ENCODE assay signal across 8 mouse cellular contexts in the genomic region with DNA sequence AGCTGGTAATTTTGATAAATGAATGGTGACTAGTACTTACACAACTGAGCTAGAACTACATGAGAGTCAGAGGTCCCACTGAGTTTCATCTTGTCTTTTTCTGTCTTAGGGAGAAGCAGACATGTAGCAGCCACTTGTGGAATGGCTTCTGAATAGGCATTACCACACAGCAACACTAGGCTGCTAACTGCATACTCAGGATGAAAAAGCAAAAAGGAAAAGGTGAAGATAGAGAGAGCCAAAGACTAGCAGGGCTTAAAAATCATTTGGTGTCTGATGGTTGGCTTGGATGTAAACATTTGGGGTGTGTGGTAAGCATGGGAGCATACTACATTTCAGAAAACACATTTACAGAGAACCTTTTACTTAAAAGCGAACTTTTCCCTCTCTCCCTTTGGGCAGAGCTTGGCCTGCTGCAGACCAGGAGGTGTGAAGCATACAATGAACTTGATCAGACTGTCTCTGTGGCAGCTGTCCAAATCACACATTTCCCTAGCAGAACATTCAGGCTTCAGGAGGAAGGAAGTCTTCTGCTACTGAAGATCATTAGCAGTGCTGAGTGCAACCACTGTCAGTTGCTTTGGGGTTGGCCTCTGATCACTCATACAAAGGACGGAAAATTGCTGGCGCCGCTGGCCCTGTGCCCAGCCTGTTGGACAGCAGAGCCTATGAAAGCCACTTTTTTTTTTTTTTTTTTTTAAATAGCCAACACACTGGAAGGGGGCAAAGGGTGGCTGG.
DNase-seq lines count a peak whose midpoint lies in the region; ATAC-seq and TF ChIP-seq lines count a peak whose summit lies in the region.

No protein-coding gene starts in this region.

- DNase-seq in MN1 (ENCODE audit: low spot score) = peak; percentile 72
- peak; percentile 87 to 91 for DNase-seq in adrenal gland, postnatal 36 days
- peak; percentile 93 for DNase-seq in kidney, postnatal 14 days
- peak; percentile 18 for DNase-seq in lung, adult 2 months
- peak; percentile 26 to 29 for DNase-seq in right cerebral cortex, postnatal 36 days (ENCODE audit: low spot score in 2 of 2)
- DNase-seq in T-cell, adult 2 months (ENCODE audit: low spot score) = no peak

- H3K9ac ChIP-seq in forebrain, embryonic 16.5 days (replicated peaks; ENCODE audit: low read depth, low read length) = no peak overlapping the region
- no peak overlapping the region for H3K9ac ChIP-seq in heart, embryonic 16.5 days (ENCODE audit: low read length)

- no peaks in the 10 kb centered on the region for H3K9me3 ChIP-seq in forebrain, embryonic 16.5 days (ENCODE audit: control insufficient read depth, low read length)
- no peaks in the 10 kb centered on the region for H3K9me3 ChIP-seq in heart, embryonic 16.5 days (replicated peaks; ENCODE audit: control insufficient read depth, low read length)

- ATAC-seq in forebrain, embryonic 16.5 days = peak; percentile 60
- peak; percentile 93 for ATAC-seq in heart, embryonic 16.5 days (replicated peaks; ENCODE audit: extremely low read depth, insufficient read depth, low FRiP score)

- peaks cover 16% of the 10 kb centered on the region for H3K4me1 ChIP-seq in forebrain, embryonic 16.5 days (replicated peaks; ENCODE audit: control insufficient read depth, insufficient read depth, low read length)
- H3K4me1 ChIP-seq in heart, embryonic 16.5 days (ENCODE audit: control insufficient read depth, insufficient read depth, low read length) = peaks cover 16% of the 10 kb centered on the region
- no peaks in the 10 kb centered on the region; the same call in 1 of the 2 replicates for H3K4me1 ChIP-seq in lung, adult 2 months (ENCODE audit: control insufficient read depth, insufficient read depth, low read length)

- WGBS in forebrain, embryonic 16.5 days = 17% methylated on average over 4 of the region's 4 CpGs
- WGBS in heart, embryonic 16.5 days = 29% methylated on average over 4 of the region's 4 CpGs
- WGBS in lung, adult 2 months = 28% methylated on average over 4 of the region's 4 CpGs

- H3K27ac ChIP-seq in forebrain, embryonic 16.5 days (ENCODE audit: low read length) = no peak overlapping the region
- H3K27ac ChIP-seq in heart, embryonic 16.5 days (ENCODE audit: low read length) = peak overlapping the region; percentile 25

- no peak for TF ChIP-seq POLR2A in lung, adult 2 months (IDR thresholded peaks at IDR 0.05; ENCODE audit: borderline replicate concordance, extremely low read depth, low read depth, low read length)

- TF ChIP-seq CTCF in lung, adult 2 months (IDR thresholded peaks at IDR 0.05; ENCODE audit: insufficient read depth, low read length) = no peak

- H3K36me3 ChIP-seq in forebrain, embryonic 16.5 days (ENCODE audit: control insufficient read depth, insufficient read depth) = no peaks in the 10 kb centered on the region
- no peaks in the 10 kb centered on the region for H3K36me3 ChIP-seq in heart, embryonic 16.5 days (ENCODE audit: control insufficient read depth, insufficient read depth)

- H3K27me3 ChIP-seq in forebrain, embryonic 16.5 days (replicated peaks; ENCODE audit: control insufficient read depth, insufficient read depth, low read length) = no peaks in the 10 kb centered on the region
- H3K27me3 ChIP-seq in heart, embryonic 16.5 days (ENCODE audit: control insufficient read depth, insufficient read depth, low read length) = no peaks in the 10 kb centered on the region

- no peak overlapping the region for H3K4me3 ChIP-seq in forebrain, embryonic 16.5 days (replicated peaks; ENCODE audit: low read length)
- no peak overlapping the region for H3K4me3 ChIP-seq in heart, embryonic 16.5 days (ENCODE audit: low read length)
- no peak overlapping the region for H3K4me3 ChIP-seq in lung, adult 2 months (replicated peaks; ENCODE audit: extremely low read depth, low read depth, low read length)

- no peak overlapping the region for H3K4me2 ChIP-seq in forebrain, embryonic 16.5 days (ENCODE audit: low read length)
- H3K4me2 ChIP-seq in heart, embryonic 16.5 days (ENCODE audit: low read depth, low read length) = no peak overlapping the region
